Mouse (Mus musculus) embryonic facial prominence, embryonic 13.5 days (tissue): ENCODE measurements at regions not wholly inside any gene's neighbourhood (a gene's known extent, or its start where the extent isn't known, plus 50 kb on each side); places are given as distances from the start of the nearest gene placed in this dataset.
"Not testable (repeated sequence)": the region's sequence is repeated elsewhere in the genome, so short reads cannot be mapped to it uniquely, and the experiment has no call there.

Source experiments
- ATAC-seq: fragments of 200-750 bp; cut with Nextera tagmentation; 2 replicates; pipeline ENCODE4 v1.8.0; 2017; ENCODE audit warnings: low read depth; ENCODE audit not compliant: insufficient number of reproducible peaks, insufficient read depth, low FRiP score, low TSS enrichment
- H3K27ac ChIP-seq: fragments of 300-500 bp; sonication (generic); 2 replicates; pipeline ENCODE4 v1.5.1; 2015; ENCODE audit warnings: moderate library complexity, mild to moderate bottlenecking, inconsistent platforms
- H3K27me3 ChIP-seq: fragments of 300-500 bp; sonication (generic); 2 replicates; pipeline ENCODE4 v1.6.1; 2015; ENCODE audit warnings: mild to moderate bottlenecking, inconsistent platforms
- H3K36me3 ChIP-seq: fragments of 300-500 bp; sonication (generic); 2 replicates; pipeline ENCODE4 v1.6.1; 2015; ENCODE audit warnings: mild to moderate bottlenecking, inconsistent platforms
- H3K4me1 ChIP-seq: fragments of 300-500 bp; sonication (generic); 2 replicates; pipeline ENCODE4 v1.6.1; 2015; ENCODE audit warnings: inconsistent platforms
- H3K4me2 ChIP-seq: fragments of 300-500 bp; sonication (generic); 2 replicates; pipeline ENCODE4 v1.6.1; 2015; ENCODE audit warnings: moderate library complexity, mild to moderate bottlenecking, inconsistent platforms
- H3K4me3 ChIP-seq: fragments of 300-500 bp; sonication (generic); 2 replicates; pipeline ENCODE4 v1.5.1; 2015; ENCODE audit warnings: mild to moderate bottlenecking, inconsistent platforms
- H3K9ac ChIP-seq: fragments of 300-500 bp; sonication (generic); 2 replicates; pipeline ENCODE4 v1.6.1; 2015; ENCODE audit warnings: mild to moderate bottlenecking, inconsistent platforms
- H3K9me3 ChIP-seq: fragments of 300-500 bp; sonication (generic); 2 replicates; pipeline ENCODE4 v1.6.1; 2016; ENCODE audit warnings: inconsistent platforms
- WGBS: fragments of 180-500 bp; shearing (Covaris S2); methylation state at CpG from one replicate; pipeline ENCODE4 v1.1.7; 2015; ENCODE audit warnings: mixed read lengths; 5-methylcytosine and 5-hydroxymethylcytosine counted together

- Histone ChIP-seq H3K4me3 (no peak overlapping the region), H3K4me2 (no peak overlapping the region), H3K9me3 (no peaks in the 10 kb centered on the region), H3K4me1 (no peaks in the 10 kb centered on the region), H3K27ac (no peak overlapping the region), H3K27me3 (no peaks in the 10 kb centered on the region), H3K9ac (no peak overlapping the region), H3K36me3 (no peaks in the 10 kb centered on the region)
- ATAC-seq: no peak
- 56% methylated on average over 4 of the region's 4 CpGs for WGBS
These were observed 236.3 kb downstream of the Lpin1 start for GRCm38 (mm10) chr12:16374331-16374996.

- Histone ChIP-seq H3K9ac (no peak overlapping the region), H3K27me3 (no peaks in the 10 kb centered on the region), H3K4me3 (no peak overlapping the region), H3K9me3 (no peaks in the 10 kb centered on the region), H3K27ac (no peak overlapping the region), H3K4me1 (no peaks in the 10 kb centered on the region), H3K36me3 (no peaks in the 10 kb centered on the region), H3K4me2 (no peak overlapping the region)
- ATAC-seq: no peak
- WGBS: 71% methylated on average over 7 of the region's 7 CpGs
These were observed 240.7 kb downstream of the Lpin1 start for GRCm38 (mm10) chr12:16370061-16370460.

- no peak for ATAC-seq
- Histone ChIP-seq H3K9ac (no peak overlapping the region), H3K36me3 (no peaks in the 10 kb centered on the region), H3K4me2 (no peak overlapping the region), H3K27ac (no peak overlapping the region), H3K27me3 (no peaks in the 10 kb centered on the region), H3K4me1 (peaks cover 5% of the 10 kb centered on the region), H3K4me3 (no peak overlapping the region), H3K9me3 (no peaks in the 10 kb centered on the region)
These were observed 248.4 kb downstream of the Lpin1 start for GRCm38 (mm10) chr12:16362341-16362740.

GRCm38 (mm10) chr12:16358831-16359230 is 251.9 kb downstream of the Lpin1 start:
- H3K4me3 ChIP-seq: no peak overlapping the region
- H3K9ac ChIP-seq: no peak overlapping the region
- H3K4me2 ChIP-seq: no peak overlapping the region
- H3K36me3 ChIP-seq: no peaks in the 10 kb centered on the region
- peaks cover 5% of the 10 kb centered on the region for H3K4me1 ChIP-seq
- no peak overlapping the region for H3K27ac ChIP-seq
- WGBS: 10% methylated on average over 1 of the region's 1 CpGs
- H3K9me3 ChIP-seq: no peaks in the 10 kb centered on the region
- ATAC-seq: no peak
- no peaks in the 10 kb centered on the region for H3K27me3 ChIP-seq

GRCm38 (mm10) chr12:16354711-16355110 is 256.1 kb downstream of the Lpin1 start:
- H3K4me3 ChIP-seq: no peak overlapping the region
- no peak for ATAC-seq
- H3K9ac ChIP-seq: no peak overlapping the region
- H3K9me3 ChIP-seq: no peaks in the 10 kb centered on the region
- no peaks in the 10 kb centered on the region for H3K36me3 ChIP-seq
- 86% methylated on average over 1 of the region's 1 CpGs for WGBS
- H3K4me2 ChIP-seq: no peak overlapping the region
- H3K4me1 ChIP-seq: peaks cover 5% of the 10 kb centered on the region
- H3K27ac ChIP-seq: no peak overlapping the region
- no peaks in the 10 kb centered on the region for H3K27me3 ChIP-seq

- no peak for ATAC-seq
- no peaks in the 10 kb centered on the region for H3K4me1 ChIP-seq
- no peak overlapping the region for H3K4me3 ChIP-seq
- H3K36me3 ChIP-seq: no peaks in the 10 kb centered on the region
- no peaks in the 10 kb centered on the region for H3K27me3 ChIP-seq
- no peak overlapping the region for H3K9ac ChIP-seq
- no peak overlapping the region for H3K27ac ChIP-seq
- H3K4me2 ChIP-seq: no peak overlapping the region
- no peaks in the 10 kb centered on the region for H3K9me3 ChIP-seq
These were observed 259.0 kb downstream of the Lpin1 start for GRCm38 (mm10) chr12:16351751-16352150.

GRCm38 (mm10) chr12:16349310-16349709 is 261.5 kb downstream of the Lpin1 start:
- no peak overlapping the region for H3K4me2 ChIP-seq
- ATAC-seq: no peak
- H3K4me1 ChIP-seq: no peaks in the 10 kb centered on the region
- H3K27me3 ChIP-seq: no peaks in the 10 kb centered on the region
- H3K9ac ChIP-seq: no peak overlapping the region
- no peaks in the 10 kb centered on the region for H3K9me3 ChIP-seq
- no peaks in the 10 kb centered on the region for H3K36me3 ChIP-seq
- H3K4me3 ChIP-seq: no peak overlapping the region
- no peak overlapping the region for H3K27ac ChIP-seq

GRCm38 (mm10) chr12:16344021-16344420 is 266.7 kb downstream of the Lpin1 start:
- Histone ChIP-seq H3K9ac (no peak overlapping the region), H3K4me3 (no peak overlapping the region), H3K27me3 (no peaks in the 10 kb centered on the region), H3K36me3 (no peaks in the 10 kb centered on the region), H3K27ac (no peak overlapping the region), H3K4me2 (no peak overlapping the region), H3K4me1 (no peaks in the 10 kb centered on the region), H3K9me3 (no peaks in the 10 kb centered on the region)
- WGBS: 86% methylated on average over 3 of the region's 3 CpGs
- ATAC-seq: no peak

- H3K4me3 ChIP-seq, H3K27me3 ChIP-seq, H3K9ac ChIP-seq, H3K36me3 ChIP-seq, H3K27ac ChIP-seq, ATAC-seq, H3K4me1 ChIP-seq, H3K9me3 ChIP-seq, H3K4me2 ChIP-seq: not testable (repeated sequence)
- WGBS: 45% methylated on average over 2 of the region's 2 CpGs
These were observed 268.7 kb downstream of the Lpin1 start for GRCm38 (mm10) chr12:16342030-16342429.

GRCm38 (mm10) chr12:16331456-16331855 is 279.3 kb downstream of the Lpin1 start:
- no peak for ATAC-seq
- no peak overlapping the region for H3K4me3 ChIP-seq
- H3K27ac ChIP-seq: no peak overlapping the region
- WGBS: 91% methylated on average over 3 of the region's 3 CpGs
- H3K36me3 ChIP-seq: no peaks in the 10 kb centered on the region
- H3K4me1 ChIP-seq: no peaks in the 10 kb centered on the region
- H3K4me2 ChIP-seq: no peak overlapping the region
- H3K9ac ChIP-seq: no peak overlapping the region
- H3K9me3 ChIP-seq: no peaks in the 10 kb centered on the region
- H3K27me3 ChIP-seq: no peaks in the 10 kb centered on the region

- no peak overlapping the region for H3K4me2 ChIP-seq
- no peaks in the 10 kb centered on the region for H3K9me3 ChIP-seq
- WGBS: 55% methylated on average over 2 of the region's 2 CpGs
- H3K9ac ChIP-seq: no peak overlapping the region
- no peak overlapping the region for H3K4me3 ChIP-seq
- H3K4me1 ChIP-seq: no peaks in the 10 kb centered on the region
- ATAC-seq: no peak
- H3K27me3 ChIP-seq: no peaks in the 10 kb centered on the region
- no peaks in the 10 kb centered on the region for H3K36me3 ChIP-seq
- H3K27ac ChIP-seq: no peak overlapping the region
These were observed 281.6 kb downstream of the Lpin1 start for GRCm38 (mm10) chr12:16329129-16329528.

- Histone ChIP-seq H3K4me1 (peaks cover 7% of the 10 kb centered on the region; the same call in 1 of the 2 replicates), H3K9ac (no peak overlapping the region), H3K9me3 (no peaks in the 10 kb centered on the region), H3K27me3 (no peaks in the 10 kb centered on the region), H3K4me3 (no peak overlapping the region), H3K36me3 (no peaks in the 10 kb centered on the region), H3K4me2 (no peak overlapping the region), H3K27ac (0 out of 2 replicates have a peak overlapping the region, but pooled peaks have one; percentile 34)
- WGBS: 54% methylated on average over 9 of the region's 9 CpGs
- ATAC-seq: no peak
These were observed 290.0 kb downstream of the Lpin1 start for GRCm38 (mm10) chr12:16320536-16321402.
